Mouse (Mus musculus) testis, adult 2 months (tissue): Measurements from ENCODE around the gene Hs3st1.

Experiments
- CTCF ChIP-seq: fragments of 200-500 bp; IDR thresholded peaks from 2 replicates; pipeline ENCODE4 v1.5.1; 2012; ENCODE audit warnings: low read depth, mild to moderate bottlenecking, inconsistent platforms, low read length, moderate library complexity; ENCODE audit not compliant: control insufficient read depth, insufficient read depth, insufficient replicate concordance
- POLR2A ChIP-seq: fragments of 200-500 bp; IDR thresholded peaks from 2 replicates; pipeline ENCODE4 v1.6.1; 2012; ENCODE audit warnings: low read depth, mild to moderate bottlenecking, inconsistent platforms, low read length, moderate library complexity; ENCODE audit not compliant: control insufficient read depth

DNA sequence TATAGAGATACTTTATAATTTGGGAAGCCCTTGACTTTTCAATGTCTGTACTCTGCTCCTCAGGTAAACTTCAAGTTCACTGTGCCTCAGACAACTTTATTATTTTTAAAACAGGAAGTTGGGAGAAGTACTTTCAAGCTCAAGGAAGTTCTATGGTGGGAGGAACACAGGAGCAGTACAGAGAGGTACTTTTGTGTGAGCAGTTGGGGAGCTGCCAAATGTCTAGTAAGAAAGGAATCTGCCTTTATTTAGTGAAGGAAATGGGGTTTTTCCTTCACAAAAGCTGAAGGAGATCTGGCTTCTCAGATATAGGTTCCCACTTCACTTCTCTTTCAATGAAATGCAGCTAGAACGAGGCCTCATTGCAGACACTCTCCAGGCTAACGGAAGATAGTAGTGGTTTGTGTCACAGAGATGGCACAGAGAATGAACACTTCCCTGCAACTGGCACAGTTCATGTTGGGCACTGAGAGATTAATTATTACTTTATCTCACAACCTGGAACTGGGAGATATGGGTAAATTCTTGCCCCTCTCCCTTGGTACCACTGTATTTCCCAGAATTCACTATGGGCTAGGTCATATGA is 3.7 kb upstream of the Hs3st1 start:
- TF ChIP-seq POLR2A (no peak), CTCF (no peak)
